17 mouse cellular contexts compared by ENCODE assay signal in the genomic region with DNA sequence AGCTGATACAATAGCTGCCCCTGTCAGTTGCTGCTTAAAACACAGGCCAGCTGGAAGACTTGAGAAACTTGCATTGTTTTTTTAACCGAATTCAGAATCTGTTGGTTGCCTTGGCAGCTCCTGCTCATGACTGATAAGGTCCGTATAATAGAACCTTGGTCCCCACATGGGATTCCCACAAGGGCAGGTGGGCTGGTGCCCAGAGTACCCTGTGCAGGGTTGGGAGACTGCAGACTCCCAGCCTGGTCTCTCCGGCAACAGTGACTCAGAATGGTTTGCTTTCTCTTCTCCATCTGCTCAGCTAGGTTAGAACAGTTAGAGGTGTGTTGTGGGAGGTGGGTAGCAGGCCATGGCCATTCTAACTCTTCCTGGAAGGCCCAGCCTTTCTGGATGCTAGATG.
DNase-seq lines count a peak whose midpoint lies in the region; ATAC-seq and TF ChIP-seq lines count a peak whose summit lies in the region.
"Had no signal": no experiment of that assay in that cellular context is flagged by ENCODE, and none has a peak within 500 bp of the region (broad histone marks: within the 10 kb centered on the region; RNA-seq: fewer than 3 reads in every experiment).

No protein-coding gene starts in this region.

- H3K4me2 ChIP-seq in forebrain, embryonic 14.5 days (ENCODE audit: low read length) = no peak overlapping the region
- no peak overlapping the region for H3K4me2 ChIP-seq in forebrain, embryonic 12.5 days
- no peak overlapping the region for H3K4me2 ChIP-seq in liver, postnatal 0 days (ENCODE audit: low read depth, low read length)
- no peak overlapping the region for H3K4me2 ChIP-seq in liver, embryonic 12.5 days
- H3K4me2 ChIP-seq in neural tube, embryonic 12.5 days (replicated peaks) = no peak overlapping the region
- H3K4me2 ChIP-seq in neural tube, embryonic 15.5 days = no peak overlapping the region
- H3K4me2 ChIP-seq: embryonic facial prominence, embryonic 12.5 days; heart, embryonic 13.5 days; hindbrain, embryonic 15.5 days had no signal

- WGBS in forebrain, embryonic 14.5 days = 44% methylated on average over 3 of the region's 3 CpGs
- 71% methylated on average over 3 of the region's 3 CpGs for WGBS in forebrain, embryonic 12.5 days
- WGBS in liver, postnatal 0 days (ENCODE audit: insufficient replicate concordance) = 58% methylated on average over 3 of the region's 3 CpGs
- WGBS in liver, embryonic 12.5 days (ENCODE audit: insufficient replicate concordance) = 66% methylated on average over 3 of the region's 3 CpGs
- 87% methylated on average over 3 of the region's 3 CpGs for WGBS in neural tube, embryonic 12.5 days
- WGBS in neural tube, embryonic 15.5 days = 85% methylated on average over 3 of the region's 3 CpGs

- H3K27ac ChIP-seq in forebrain, embryonic 14.5 days (ENCODE audit: low read depth, low read length) = no peak overlapping the region
- H3K27ac ChIP-seq in forebrain, embryonic 12.5 days = no peak overlapping the region
- H3K27ac ChIP-seq in liver, postnatal 0 days (ENCODE audit: low read depth) = no peak overlapping the region
- no peak overlapping the region for H3K27ac ChIP-seq in liver, embryonic 12.5 days
- H3K27ac ChIP-seq in neural tube, embryonic 12.5 days = no peak overlapping the region
- H3K27ac ChIP-seq in neural tube, embryonic 15.5 days (replicated peaks) = no peak overlapping the region
- H3K27ac ChIP-seq: embryonic facial prominence, embryonic 12.5 days; heart, embryonic 13.5 days; hindbrain, embryonic 15.5 days had no signal

- no peak overlapping the region for H3K4me3 ChIP-seq in forebrain, embryonic 14.5 days (ENCODE audit: low read depth, low read length)
- no peak overlapping the region for H3K4me3 ChIP-seq in forebrain, embryonic 12.5 days (replicated peaks)
- H3K4me3 ChIP-seq in liver, postnatal 0 days (ENCODE audit: low read depth, low read length) = no peak overlapping the region
- H3K4me3 ChIP-seq in liver, embryonic 12.5 days = no peak overlapping the region
- no peak overlapping the region for H3K4me3 ChIP-seq in neural tube, embryonic 12.5 days
- no peak overlapping the region for H3K4me3 ChIP-seq in neural tube, embryonic 15.5 days (replicated peaks)
- H3K4me3 ChIP-seq: embryonic facial prominence, embryonic 12.5 days; heart, embryonic 13.5 days; hindbrain, embryonic 15.5 days had no signal

- no peaks in the 10 kb centered on the region for H3K36me3 ChIP-seq in forebrain, embryonic 14.5 days (ENCODE audit: control insufficient read depth, insufficient read depth, low read length)
- no peaks in the 10 kb centered on the region for H3K36me3 ChIP-seq in forebrain, embryonic 12.5 days (replicated peaks)
- H3K36me3 ChIP-seq in liver, postnatal 0 days (replicated peaks; ENCODE audit: insufficient read depth, low read length) = no peaks in the 10 kb centered on the region
- no peaks in the 10 kb centered on the region for H3K36me3 ChIP-seq in liver, embryonic 12.5 days
- no peaks in the 10 kb centered on the region for H3K36me3 ChIP-seq in neural tube, embryonic 12.5 days
- no peaks in the 10 kb centered on the region for H3K36me3 ChIP-seq in neural tube, embryonic 15.5 days
- H3K36me3 ChIP-seq: embryonic facial prominence, embryonic 12.5 days; heart, embryonic 13.5 days; hindbrain, embryonic 15.5 days had no signal

- H3K27me3 ChIP-seq in forebrain, embryonic 14.5 days (replicated peaks; ENCODE audit: control insufficient read depth, insufficient read depth, low read length) = no peaks in the 10 kb centered on the region
- H3K27me3 ChIP-seq in forebrain, embryonic 12.5 days = no peaks in the 10 kb centered on the region
- no peaks in the 10 kb centered on the region for H3K27me3 ChIP-seq in liver, postnatal 0 days (ENCODE audit: insufficient read depth, low read length)
- H3K27me3 ChIP-seq in liver, embryonic 12.5 days (replicated peaks) = no peaks in the 10 kb centered on the region
- no peaks in the 10 kb centered on the region for H3K27me3 ChIP-seq in neural tube, embryonic 12.5 days (replicated peaks)
- no peaks in the 10 kb centered on the region for H3K27me3 ChIP-seq in neural tube, embryonic 15.5 days (replicated peaks)
- H3K27me3 ChIP-seq: embryonic facial prominence, embryonic 12.5 days; heart, embryonic 13.5 days; hindbrain, embryonic 15.5 days had no signal

- H3K4me1 ChIP-seq in forebrain, embryonic 14.5 days (ENCODE audit: control insufficient read depth, insufficient read depth, low read length) = no peaks in the 10 kb centered on the region
- no peaks in the 10 kb centered on the region for H3K4me1 ChIP-seq in forebrain, embryonic 12.5 days
- H3K4me1 ChIP-seq in liver, postnatal 0 days (ENCODE audit: insufficient read depth) = no peaks in the 10 kb centered on the region
- no peaks in the 10 kb centered on the region for H3K4me1 ChIP-seq in liver, embryonic 12.5 days
- H3K4me1 ChIP-seq in neural tube, embryonic 12.5 days = no peaks in the 10 kb centered on the region
- H3K4me1 ChIP-seq in neural tube, embryonic 15.5 days = no peaks in the 10 kb centered on the region
- H3K4me1 ChIP-seq: embryonic facial prominence, embryonic 12.5 days; hindbrain, embryonic 15.5 days had no signal

- TF ChIP-seq CTCF in liver, postnatal 0 days (IDR thresholded peaks at IDR 0.05; ENCODE audit: low read depth) = no peak

- 0 out of 2 replicates have a peak, but pooled peaks have one; percentile 17 for TF ChIP-seq EP300 in liver, postnatal 0 days (IDR thresholded peaks at IDR 0.05; ENCODE audit: low read depth)

- H3K9ac ChIP-seq in forebrain, embryonic 14.5 days (ENCODE audit: low read length) = no peak overlapping the region
- H3K9ac ChIP-seq in forebrain, embryonic 12.5 days = no peak overlapping the region
- H3K9ac ChIP-seq in liver, postnatal 0 days (replicated peaks) = no peak overlapping the region
- no peak overlapping the region for H3K9ac ChIP-seq in liver, embryonic 12.5 days
- 0 out of 2 replicates have a peak overlapping the region, but pooled peaks have one; percentile 13 for H3K9ac ChIP-seq in neural tube, embryonic 12.5 days
- no peak overlapping the region for H3K9ac ChIP-seq in neural tube, embryonic 15.5 days (replicated peaks)
- H3K9ac ChIP-seq: embryonic facial prominence, embryonic 12.5 days; heart, embryonic 13.5 days; hindbrain, embryonic 15.5 days had no signal

- H3K9me3 ChIP-seq in forebrain, embryonic 14.5 days (replicated peaks; ENCODE audit: control insufficient read depth, low read length) = no peaks in the 10 kb centered on the region
- H3K9me3 ChIP-seq in forebrain, embryonic 12.5 days = no peaks in the 10 kb centered on the region
- no peaks in the 10 kb centered on the region for H3K9me3 ChIP-seq in liver, postnatal 0 days (ENCODE audit: low read length)
- H3K9me3 ChIP-seq in liver, embryonic 12.5 days (replicated peaks) = no peaks in the 10 kb centered on the region
- no peaks in the 10 kb centered on the region for H3K9me3 ChIP-seq in neural tube, embryonic 12.5 days
- no peaks in the 10 kb centered on the region for H3K9me3 ChIP-seq in neural tube, embryonic 15.5 days (replicated peaks)
- H3K9me3 ChIP-seq: embryonic facial prominence, embryonic 12.5 days; heart, embryonic 13.5 days; hindbrain, embryonic 15.5 days had no signal

- peak; percentile 34; the same call in 1 of the 2 replicates for ATAC-seq in forebrain, embryonic 14.5 days
- ATAC-seq in forebrain, embryonic 12.5 days (ENCODE audit: low FRiP score) = no peak
- ATAC-seq in liver, postnatal 0 days = no peak
- ATAC-seq in liver, embryonic 12.5 days = no peak
- ATAC-seq in neural tube, embryonic 12.5 days (ENCODE audit: low FRiP score, low read depth) = no peak
- ATAC-seq in neural tube, embryonic 15.5 days (ENCODE audit: low FRiP score) = no peak
- ATAC-seq in megakaryocyte-erythroid progenitor cell, adult 5-6 weeks (replicated peaks; ENCODE audit: low FRiP score, low TSS enrichment, poor library complexity, severe bottlenecking) = peak; percentile 48

- DNase-seq in forebrain, embryonic 14.5 days (ENCODE audit: low spot score) = peak; percentile 26
- DNase-seq in liver, postnatal 0 days = no peak
- DNase-seq in natural killer cell, adult 2 months (ENCODE audit: low spot score in 2 of 2) = no peak
- DNase-seq: adrenal gland, postnatal 14 days; cerebellum, adult 11-12 months; cerebellum, adult 9-10 months; cerebellum, postnatal 25 days; gastrocnemius, postnatal 36 days; heart, postnatal 36 days had no signal

Comparison
In these comparisons a context has a peak if more than half of its experiments do, and no peak if none do; other contexts are left out.
1. ATAC-seq: peak in forebrain, embryonic 14.5 days (single experiment) and megakaryocyte-erythroid progenitor cell, adult 5-6 weeks (single experiment); none in forebrain, embryonic 12.5 days (single experiment), liver, postnatal 0 days (single experiment), liver, embryonic 12.5 days (single experiment), neural tube, embryonic 12.5 days (single experiment) and neural tube, embryonic 15.5 days (single experiment).